Mouse (Mus musculus): ENCODE results near the gene Zfp446.

- TF ChIP-seq CTCF (IDR thresholded peaks at IDR 0.05; ENCODE audit: extremely low read depth, insufficient read depth, insufficient read length, insufficient replicate concordance), result no peak
- no peak for TF ChIP-seq POLR2A (IDR thresholded peaks at IDR 0.05; ENCODE audit: low read depth, low read length)
Measured at GRCm38 (mm10) chr7:12985724-12986123, 8.1 kb downstream of the Zfp446 start.

Data from spleen, adult 2 months (tissue).